Mouse (Mus musculus) induced T-regulatory cell, adult 2 months (primary cell): Measurements from ENCODE around the gene Ttpal.

Source experiments
- DNase-seq: peaks from one replicate; pipeline ENCODE4 v3.0.0-alpha.2; 2012; ENCODE audit warnings: low read depth

Ttpal gene

DNA sequence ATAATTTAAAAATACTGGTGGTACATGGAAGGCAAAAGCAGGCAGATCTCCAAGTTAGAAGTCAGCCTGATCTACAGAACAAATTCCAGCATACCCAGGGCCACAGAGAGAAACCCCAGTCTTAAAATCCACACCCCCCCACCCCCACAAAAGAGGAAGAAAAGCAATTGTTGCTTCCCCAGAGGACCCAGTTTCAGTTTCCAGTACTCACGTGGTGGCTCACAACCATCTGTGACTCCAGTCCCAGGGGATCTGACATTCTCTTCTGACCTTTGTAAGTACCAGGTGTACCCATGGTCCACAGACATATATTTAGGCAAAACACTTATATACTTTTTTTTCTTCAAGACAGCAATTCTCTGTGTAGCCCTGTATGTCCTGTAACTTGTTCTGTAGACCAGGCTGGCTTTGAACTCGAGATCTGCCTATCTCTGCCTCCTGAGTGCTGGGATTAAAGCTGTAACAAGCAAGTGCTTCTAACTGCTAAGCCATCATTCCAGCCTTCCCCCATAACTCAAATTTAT, 60.6 kb downstream of the Ttpal start:
- DNase-seq, result peak; percentile 20

DNA sequence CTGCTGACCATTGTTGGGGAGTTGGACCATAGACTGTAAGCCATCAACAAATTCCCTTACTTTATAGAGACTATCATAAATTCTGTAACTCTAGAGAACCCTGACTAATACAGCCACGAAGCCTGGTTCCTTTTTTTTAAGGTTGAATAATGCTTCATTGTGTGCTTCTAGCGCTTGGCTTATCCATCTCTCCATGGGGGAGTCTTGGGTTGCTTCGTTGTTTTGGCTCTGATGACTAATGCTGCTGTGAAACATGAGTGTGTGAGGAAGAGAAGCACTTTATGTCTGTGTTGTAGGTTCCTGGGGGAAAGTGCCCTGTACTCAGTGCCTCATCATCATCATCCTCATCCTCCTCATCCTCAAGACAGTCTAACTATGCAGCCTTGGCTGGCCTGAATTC, 61.8 kb downstream of the Ttpal start:
- no peak for DNase-seq

DNA sequence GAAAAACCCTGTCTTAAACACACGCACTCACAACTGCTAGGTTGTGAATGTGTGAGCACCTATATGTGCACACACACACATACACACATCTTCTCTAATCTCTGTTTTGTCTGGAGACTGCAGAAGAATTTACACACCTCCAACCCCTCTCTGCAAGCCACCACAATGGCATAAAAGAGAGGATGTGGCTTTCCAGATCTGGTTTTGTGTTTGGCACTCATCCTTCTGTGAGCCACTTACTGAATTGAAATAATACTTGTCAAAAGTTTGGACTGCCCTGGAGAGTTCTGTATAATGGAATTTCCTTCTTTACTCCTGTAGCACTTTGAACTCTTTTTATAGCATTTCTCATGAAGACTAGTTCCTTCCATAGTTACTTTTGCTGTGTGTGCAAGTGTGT, 64.9 kb downstream of the Ttpal start:
- no peak for DNase-seq
